Mouse (Mus musculus) macrophage (primary cell): ENCODE measurements around the gene Luzp2. TPM values are rescaled to one million over a fixed set of nuclear protein-coding genes. Genes with fewer than 3 reads are reported as not detected.

ENCODE experiments used
- H3K27ac ChIP-seq: fragments of 350-480 bp; formaldehyde crosslinking; 2 replicates; pipeline ENCODE4 v1.9.0; 2021
- H3K36me3 ChIP-seq: fragments of 350-480 bp; formaldehyde crosslinking; 2 replicates; pipeline ENCODE4 v1.9.0; 2021; ENCODE audit errors: inconsistent target
- H3K4me3 ChIP-seq: fragments of 350-480 bp; formaldehyde crosslinking; 2 replicates; pipeline ENCODE4 v1.9.0; 2021; ENCODE audit errors: inconsistent target
- H3K79me2 ChIP-seq: fragments of 350-480 bp; formaldehyde crosslinking; 2 replicates; pipeline ENCODE4 v1.9.0; 2021; ENCODE audit errors: inconsistent target
- WGBS: methylation state at CpG from one replicate; pipeline ENCODE4 v1.1.7; 2026; ENCODE audit warnings: inconsistent platforms; ENCODE audit not compliant: missing documents; 5-methylcytosine and 5-hydroxymethylcytosine counted together
- polyA plus RNA-seq: library from polyadenylated mRNA; stranded (reverse); fragments of 250-400 nt; gene quantifications from 3 replicates; pipeline ENCODE4 v1.2.4, GENCODE M21; 2018; ENCODE audit warnings: inconsistent platforms
- total RNA-seq, 78 experiments: library from RNA; depleted of rRNA; stranded (reverse); fragments of 250-400 nt; gene quantifications; 1 replicate in 9 of 78; 2 replicates in 24 of 78; 3 replicates in 43 of 78; 4 replicates in 2 of 78; pipeline ENCODE4 v1.2.4; 2018; ENCODE audit warnings: inconsistent platforms in 56 of 78

Gene Luzp2
- total RNA-seq (2018; cell fraction: chromatin; rRNA removed): not detected
- total RNA-seq (2018; cell fraction: cytosol; rRNA removed): not detected
- total RNA-seq (2018; cell fraction: nucleus; rRNA removed): not detected
- not detected in 3 replicates for polyA plus RNA-seq

GRCm38 (mm10) chr7:54835372-54835851 lies at the start of gene Luzp2:
Luzp2 (plus strand) TSS chr7:54835498.
- Histone ChIP-seq H3K4me3 (no peak within 1 kb of the TSS), H3K79me2 (no peaks in the 10 kb centered on the region), H3K36me3 (no peaks in the 10 kb centered on the region), H3K27ac (no peak within 1 kb of the TSS)
- WGBS: 4% methylated on average over 22 of the region's 22 CpGs

- H3K4me3 ChIP-seq: no peak overlapping the region
- no peaks in the 10 kb centered on the region for H3K79me2 ChIP-seq
- no peaks in the 10 kb centered on the region for H3K36me3 ChIP-seq
- no peak overlapping the region for H3K27ac ChIP-seq
Observed at GRCm38 (mm10) chr7:54787456-54787855, 47.8 kb upstream of the Luzp2 start.

- Histone ChIP-seq H3K4me3 (no peak overlapping the region), H3K36me3 (no peaks in the 10 kb centered on the region), H3K27ac (no peak overlapping the region), H3K79me2 (no peaks in the 10 kb centered on the region)
Observed at GRCm38 (mm10) chr7:54818606-54819005, 16.7 kb upstream of the Luzp2 start.

- H3K4me3 ChIP-seq: no peak overlapping the region
- no peaks in the 10 kb centered on the region for H3K36me3 ChIP-seq
- no peak overlapping the region for H3K27ac ChIP-seq
- WGBS: 94% methylated on average over 3 of the region's 3 CpGs
- no peaks in the 10 kb centered on the region for H3K79me2 ChIP-seq
Observed at GRCm38 (mm10) chr7:54828751-54829150, 6.5 kb upstream of the Luzp2 start.

- Histone ChIP-seq H3K4me3 (no peak overlapping the region), H3K36me3 (no peaks in the 10 kb centered on the region), H3K27ac (no peak overlapping the region), H3K79me2 (no peaks in the 10 kb centered on the region)
- 2% methylated on average over 13 of the region's 13 CpGs for WGBS
Observed at GRCm38 (mm10) chr7:54835911-54836352, 634 bp downstream of the Luzp2 start.

GRCm38 (mm10) chr7:54836437-54836836 lies 1.1 kb downstream of the Luzp2 start:
- H3K79me2 ChIP-seq: no peaks in the 10 kb centered on the region
- 71% methylated on average over 5 of the region's 5 CpGs for WGBS
- no peak overlapping the region for H3K27ac ChIP-seq
- no peaks in the 10 kb centered on the region for H3K36me3 ChIP-seq
- no peak overlapping the region for H3K4me3 ChIP-seq

- Histone ChIP-seq H3K4me3 (no peak overlapping the region), H3K27ac (no peak overlapping the region), H3K36me3 (no peaks in the 10 kb centered on the region), H3K79me2 (no peaks in the 10 kb centered on the region)
- 82% methylated on average over 4 of the region's 4 CpGs for WGBS
Observed at GRCm38 (mm10) chr7:54842807-54843335, 7.6 kb downstream of the Luzp2 start.

- 100% methylated on average over 2 of the region's 8 CpGs for WGBS
- Histone ChIP-seq H3K27ac (no peak overlapping the region), H3K36me3 (no peaks in the 10 kb centered on the region), H3K79me2 (no peaks in the 10 kb centered on the region), H3K4me3 (no peak overlapping the region)
Observed at GRCm38 (mm10) chr7:54845875-54846691, 10.8 kb downstream of the Luzp2 start.

GRCm38 (mm10) chr7:54846692-54847020 lies 11.4 kb downstream of the Luzp2 start:
- WGBS: 93% methylated on average over 2 of the region's 2 CpGs
- Histone ChIP-seq H3K79me2 (no peaks in the 10 kb centered on the region), H3K27ac (no peak overlapping the region), H3K4me3 (no peak overlapping the region), H3K36me3 (no peaks in the 10 kb centered on the region)

- H3K4me3 ChIP-seq: no peak overlapping the region
- 39% methylated on average over 1 of the region's 1 CpGs for WGBS
- H3K79me2 ChIP-seq: no peaks in the 10 kb centered on the region
- H3K27ac ChIP-seq: no peak overlapping the region
- H3K36me3 ChIP-seq: no peaks in the 10 kb centered on the region
Observed at GRCm38 (mm10) chr7:54852860-54853259, 17.6 kb downstream of the Luzp2 start.

- WGBS: 78% methylated on average over 11 of the region's 11 CpGs
- Histone ChIP-seq H3K27ac (no peak overlapping the region), H3K4me3 (no peak overlapping the region), H3K79me2 (no peaks in the 10 kb centered on the region), H3K36me3 (no peaks in the 10 kb centered on the region)
Observed at GRCm38 (mm10) chr7:54861230-54861856, 26.0 kb downstream of the Luzp2 start.

GRCm38 (mm10) chr7:54878928-54879644 lies 43.8 kb downstream of the Luzp2 start:
- Histone ChIP-seq H3K36me3 (no peaks in the 10 kb centered on the region), H3K79me2 (no peaks in the 10 kb centered on the region), H3K4me3 (no peak overlapping the region), H3K27ac (no peak overlapping the region)
- WGBS: 54% methylated on average over 3 of the region's 4 CpGs

GRCm38 (mm10) chr7:54893709-54894627 lies 58.7 kb downstream of the Luzp2 start:
- no peak overlapping the region for H3K27ac ChIP-seq
- WGBS: 93% methylated on average over 3 of the region's 3 CpGs
- H3K4me3 ChIP-seq: no peak overlapping the region
- H3K36me3 ChIP-seq: no peaks in the 10 kb centered on the region
- H3K79me2 ChIP-seq: no peaks in the 10 kb centered on the region

GRCm38 (mm10) chr7:54898589-54898988 lies 63.3 kb downstream of the Luzp2 start:
- no peaks in the 10 kb centered on the region for H3K36me3 ChIP-seq
- 31% methylated on average over 3 of the region's 3 CpGs for WGBS
- H3K27ac ChIP-seq: no peak overlapping the region
- H3K4me3 ChIP-seq: no peak overlapping the region
- H3K79me2 ChIP-seq: no peaks in the 10 kb centered on the region
